Mouse (Mus musculus) small intestine, adult 2 months (tissue): ENCODE measurements around the gene Nckap5. TPM values are rescaled to one million over a fixed set of nuclear protein-coding genes. Genes with fewer than 3 reads are reported as not detected.
"Not testable (repeated sequence)": the region's sequence is repeated elsewhere in the genome, so short reads cannot be mapped to it uniquely, and the experiment has no call there.

Experiments used
- H3K27ac ChIP-seq: fragments of 200-500 bp; 2 replicates; pipeline ENCODE4 v1.5.1; 2012; ENCODE audit warnings: low read depth, low read length, control low read depth, inconsistent platforms; ENCODE audit not compliant: insufficient read depth
- H3K27me3 ChIP-seq: fragments of 200-500 bp; 2 replicates; pipeline ENCODE4 v1.6.1; 2012; ENCODE audit warnings: mild to moderate bottlenecking, moderate library complexity, low read length, inconsistent platforms; ENCODE audit not compliant: control insufficient read depth, insufficient read depth
- H3K36me3 ChIP-seq: fragments of 200-500 bp; 2 replicates; pipeline ENCODE4 v1.6.1; 2012; ENCODE audit warnings: mild to moderate bottlenecking, low read length, control low read depth, inconsistent platforms; ENCODE audit not compliant: control insufficient read depth, insufficient read depth
- H3K4me1 ChIP-seq: fragments of 200-500 bp; 2 replicates; pipeline ENCODE4 v1.6.1; 2012; ENCODE audit warnings: low read length, inconsistent platforms, mixed read lengths; ENCODE audit not compliant: control insufficient read depth, insufficient read depth, insufficient read length
- H3K4me3 ChIP-seq: fragments of 200-500 bp; 2 replicates; pipeline ENCODE4 v1.5.1; 2012; ENCODE audit warnings: low read depth, mild to moderate bottlenecking, control low read depth, inconsistent platforms, low read length, moderate library complexity
- CTCF ChIP-seq: fragments of 200-500 bp; IDR thresholded peaks from 2 replicates; pipeline ENCODE4 v1.5.1; 2012; ENCODE audit warnings: low read depth, mild to moderate bottlenecking, control low read depth, inconsistent platforms, low read length, moderate library complexity, mixed read lengths; ENCODE audit not compliant: insufficient replicate concordance, insufficient read length; ENCODE audit errors: extremely low read depth
- POLR2A ChIP-seq: fragments of 200-500 bp; IDR thresholded peaks from 2 replicates; pipeline ENCODE4 v1.6.1; 2012; ENCODE audit warnings: low read depth, mild to moderate bottlenecking, control low read depth, inconsistent platforms, low read length, moderate library complexity
- WGBS: fragments of 180-500 bp; shearing (Covaris S2); methylation state at CpG from one replicate; pipeline ENCODE4 v1.1.7; 2018; 5-methylcytosine and 5-hydroxymethylcytosine counted together
- polyA plus RNA-seq: library from polyadenylated mRNA; depleted of rRNA; stranded (reverse); fragments of >200 nt; gene quantifications from 2 replicates; pipeline ENCODE4 v1.2.3, GENCODE M21; 2012

Nckap5 gene
- polyA plus RNA-seq, 1 experiment = 8.5 TPM

DNA sequence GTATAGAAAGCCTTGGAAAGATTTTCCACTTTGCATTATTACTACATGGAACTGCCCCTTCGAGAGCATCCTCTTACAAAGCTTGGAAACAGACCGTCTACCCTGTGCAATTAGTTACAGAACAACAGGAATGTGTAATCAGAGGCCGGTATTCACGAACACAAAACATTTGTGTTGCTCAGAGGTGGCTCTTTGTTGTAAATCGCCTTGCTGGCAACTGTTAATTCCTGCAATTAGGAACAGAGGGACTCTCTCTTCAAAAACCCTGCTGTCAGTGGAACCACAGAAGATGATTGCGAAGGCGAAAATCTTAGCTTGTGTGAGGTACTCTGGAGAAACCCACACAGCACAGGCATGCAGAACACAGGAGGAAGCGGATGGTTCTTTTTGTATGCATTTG is 710.1 kb downstream of the Nckap5 start:
- no peak overlapping the region for H3K4me3 ChIP-seq
- 76% methylated on average over 8 of the region's 8 CpGs for WGBS
- no peak for TF ChIP-seq CTCF

DNA sequence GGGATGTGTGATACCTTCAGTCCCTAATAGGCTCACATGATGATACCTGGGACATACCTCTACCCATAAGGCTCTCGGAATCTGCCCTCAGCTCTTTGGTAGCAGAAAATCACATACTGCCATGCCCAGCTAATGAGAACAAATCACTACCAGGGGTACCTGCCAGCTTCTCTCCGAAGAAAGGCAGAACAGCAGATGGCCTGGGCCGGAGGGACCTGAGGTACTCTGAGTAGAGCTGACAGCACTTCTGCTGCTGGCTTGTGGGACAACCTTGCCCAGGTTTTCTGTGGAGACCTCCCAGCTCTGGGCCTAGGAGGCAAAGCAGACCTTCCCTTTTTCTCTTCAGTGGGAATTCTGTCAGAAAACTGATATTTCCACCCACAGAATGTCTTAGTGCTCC is 714.6 kb downstream of the Nckap5 start:
- no peak for TF ChIP-seq CTCF
- TF ChIP-seq POLR2A = no peak
- no peaks in the 10 kb centered on the region for H3K36me3 ChIP-seq
- no peaks in the 10 kb centered on the region for H3K27me3 ChIP-seq
- no peak overlapping the region for H3K27ac ChIP-seq
- H3K4me1 ChIP-seq = no peaks in the 10 kb centered on the region
- WGBS = 86% methylated on average over 3 of the region's 3 CpGs
- H3K4me3 ChIP-seq = no peak overlapping the region

More for the DNA sequence above, 710.1 kb downstream of the Nckap5 start:
- Histone ChIP-seq H3K27ac (no peak overlapping the region), H3K27me3 (no peaks in the 10 kb centered on the region), H3K36me3 (no peaks in the 10 kb centered on the region), H3K4me1 (no peaks in the 10 kb centered on the region)

DNA sequence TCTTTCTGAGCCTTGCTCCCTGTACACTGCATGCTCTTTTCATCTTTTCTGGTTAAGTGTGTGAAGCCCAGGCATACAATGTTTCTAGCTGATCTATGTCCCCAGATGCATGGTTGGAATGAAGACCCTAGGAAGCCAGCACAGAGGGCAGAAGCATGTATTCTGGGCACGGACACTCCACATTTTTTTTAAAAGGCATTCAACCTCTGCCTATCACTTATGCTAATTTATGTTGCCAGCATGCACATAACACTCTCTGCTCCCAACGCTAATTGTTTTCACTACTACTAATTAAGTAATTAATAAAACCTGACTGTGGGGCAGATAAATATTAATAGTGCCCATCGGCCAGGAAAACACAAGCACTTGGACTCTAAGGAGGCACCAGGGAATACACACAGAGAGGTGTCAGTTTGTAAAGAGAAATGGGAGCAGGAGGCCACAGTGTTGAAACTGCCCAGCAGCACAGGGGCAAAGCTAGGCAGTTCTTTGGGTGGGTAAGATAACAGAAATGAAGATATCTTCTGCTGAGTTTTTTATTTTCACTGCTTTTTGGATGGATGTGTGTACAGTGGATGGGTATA is 724.8 kb downstream of the Nckap5 start:
- H3K27ac ChIP-seq = no peak overlapping the region

DNA sequence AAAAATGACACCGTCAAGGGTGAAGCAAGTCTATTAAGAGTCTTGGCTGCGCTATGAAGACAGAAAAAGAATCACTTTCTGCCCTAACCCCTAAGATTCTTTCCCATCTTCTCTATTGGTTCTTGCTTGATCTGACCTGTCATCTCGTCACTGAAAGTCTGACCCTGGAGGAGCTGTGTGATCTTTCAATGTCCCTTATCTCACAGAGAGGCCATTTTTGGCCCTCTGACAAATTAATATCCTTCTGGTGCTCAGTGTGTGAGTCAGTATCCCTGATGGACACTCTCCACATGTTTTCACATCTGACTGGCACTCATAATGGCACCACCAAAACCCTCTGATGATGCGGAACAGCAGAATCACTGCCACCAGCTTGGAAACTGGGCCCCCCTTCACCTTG is 736.3 kb downstream of the Nckap5 start:
- H3K27me3 ChIP-seq = no peaks in the 10 kb centered on the region
- H3K36me3 ChIP-seq = no peaks in the 10 kb centered on the region
- WGBS = 88% methylated on average over 4 of the region's 4 CpGs
- no peak for TF ChIP-seq CTCF
- TF ChIP-seq POLR2A = no peak
- H3K4me3 ChIP-seq = no peak overlapping the region
- H3K4me1 ChIP-seq = no peaks in the 10 kb centered on the region
- no peak overlapping the region for H3K27ac ChIP-seq

More for the DNA sequence above, 724.8 kb downstream of the Nckap5 start:
- WGBS = 90% methylated on average over 3 of the region's 3 CpGs
- no peak for TF ChIP-seq POLR2A
- no peaks in the 10 kb centered on the region for H3K36me3 ChIP-seq
- no peak overlapping the region for H3K4me3 ChIP-seq
- H3K4me1 ChIP-seq = no peaks in the 10 kb centered on the region
- H3K27me3 ChIP-seq = no peaks in the 10 kb centered on the region

DNA sequence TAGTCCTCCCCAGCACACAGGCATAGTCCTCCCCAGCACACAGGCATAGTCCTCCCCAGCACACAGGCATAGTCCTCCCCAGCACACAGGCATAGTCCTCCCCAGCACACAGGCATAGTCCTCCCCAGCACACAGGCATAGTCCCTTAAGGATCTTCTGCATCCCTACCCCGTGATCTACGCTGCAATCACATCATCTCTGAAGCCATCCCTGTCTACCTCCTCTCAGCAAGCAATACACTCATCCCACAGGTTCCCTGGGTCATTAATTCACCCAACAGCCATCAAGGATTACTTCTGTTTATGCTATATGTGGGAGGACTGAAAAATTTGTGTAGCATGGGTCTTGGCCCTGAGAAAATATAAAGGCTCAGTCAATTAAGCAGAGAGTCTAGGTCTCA is 738.6 kb downstream of the Nckap5 start:
- H3K27me3 ChIP-seq, H3K36me3 ChIP-seq: not testable (repeated sequence)

DNA sequence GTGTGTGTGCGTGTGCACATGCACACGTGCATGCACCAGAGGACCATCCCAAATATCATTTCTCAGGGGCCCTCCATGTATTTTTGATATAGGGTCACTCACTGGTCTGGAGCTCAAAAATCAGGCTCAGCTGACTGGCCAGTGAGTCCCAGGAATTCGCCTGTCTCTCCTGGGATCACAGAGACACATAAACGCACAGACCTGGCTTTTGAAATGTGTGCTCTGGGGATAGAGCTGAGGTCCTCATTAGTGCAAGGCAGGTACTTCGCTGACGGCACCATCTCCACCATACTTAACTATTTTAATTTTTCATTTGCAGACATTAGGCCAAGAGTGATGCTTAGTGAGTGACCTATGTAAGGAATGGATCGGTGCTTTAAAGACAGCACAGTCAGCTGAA is 743.4 kb downstream of the Nckap5 start:
- Histone ChIP-seq H3K36me3 (no peaks in the 10 kb centered on the region), H3K27ac (no peak overlapping the region), H3K4me3 (no peak overlapping the region), H3K27me3 (no peaks in the 10 kb centered on the region), H3K4me1 (no peaks in the 10 kb centered on the region)
- TF ChIP-seq POLR2A (no peak), CTCF (no peak)
- WGBS = 92% methylated on average over 7 of the region's 7 CpGs

More for the DNA sequence above, 738.6 kb downstream of the Nckap5 start:
- not testable (repeated sequence) for H3K27ac ChIP-seq, H3K4me1 ChIP-seq, H3K4me3 ChIP-seq
- 94% methylated on average over 2 of the region's 2 CpGs for WGBS

DNA sequence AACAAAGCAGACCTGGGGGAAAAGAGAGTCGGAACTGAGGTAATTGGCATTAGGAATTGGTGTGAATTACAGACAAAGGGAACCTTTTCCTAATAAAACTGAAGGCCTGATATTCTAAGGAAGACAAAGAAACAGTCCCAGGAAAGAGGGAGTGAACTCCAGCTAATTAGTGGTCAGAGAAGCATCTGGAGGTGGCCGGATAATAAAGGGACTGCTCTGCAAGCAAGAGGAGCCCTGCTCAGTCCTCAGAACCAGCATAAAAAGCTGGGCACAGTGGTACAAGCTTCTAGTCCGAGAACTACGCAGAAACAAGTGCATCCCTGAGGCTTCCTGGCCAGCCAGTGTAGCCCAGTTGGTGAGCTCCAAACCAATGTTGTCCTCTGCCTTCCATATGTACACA is 754.3 kb downstream of the Nckap5 start:
- no peak for TF ChIP-seq CTCF
- TF ChIP-seq POLR2A = no peak
- Histone ChIP-seq H3K27ac (no peak overlapping the region), H3K36me3 (no peaks in the 10 kb centered on the region), H3K4me3 (no peak overlapping the region), H3K27me3 (no peaks in the 10 kb centered on the region), H3K4me1 (no peaks in the 10 kb centered on the region)
- 83% methylated on average over 4 of the region's 4 CpGs for WGBS

DNA sequence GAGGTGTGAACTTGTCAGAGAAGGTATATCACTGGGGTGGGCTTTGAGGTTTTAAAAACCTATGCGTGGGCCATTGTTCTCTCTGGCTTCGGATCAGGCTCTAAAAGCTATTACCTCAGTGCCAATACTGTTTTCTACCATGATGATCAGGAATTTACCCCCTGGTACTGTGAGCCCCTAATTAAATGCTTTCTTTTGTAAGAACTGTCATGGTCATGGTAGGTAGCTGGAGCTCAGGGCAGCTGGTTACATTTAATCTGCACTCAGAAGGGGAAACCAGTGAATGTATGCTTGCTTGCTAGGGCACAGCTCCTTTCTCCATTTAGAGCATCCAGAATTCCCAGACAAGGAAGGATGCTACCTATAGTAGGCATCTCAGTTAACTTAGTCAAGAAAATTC is 759.7 kb downstream of the Nckap5 start:
- H3K36me3 ChIP-seq = no peaks in the 10 kb centered on the region
- H3K27ac ChIP-seq = no peak overlapping the region
- 95% methylated on average over 2 of the region's 2 CpGs for whole genome bisulfite sequencing
- H3K27me3 ChIP-seq = no peaks in the 10 kb centered on the region
- no peak overlapping the region for H3K4me3 ChIP-seq
- TF ChIP-seq POLR2A (no peak), CTCF (no peak)
- H3K4me1 ChIP-seq = no peaks in the 10 kb centered on the region
